Mouse (Mus musculus): Measurements from ENCODE around the gene Scn5a. TPM values are rescaled to one million over a fixed set of nuclear protein-coding genes. Genes with fewer than 3 reads are reported as not detected.

Gene Scn5a
- polyA plus RNA-seq, 1 experiment = 0.38 TPM

GRCm38 (mm10) chr9:119473608-119474164 lies 105.1 kb downstream of the Scn5a start:
- WGBS = 74% methylated on average over 9 of the region's 9 CpGs
- no peak for DNase-seq (ENCODE audit: low read depth, low spot score)

- 83% methylated on average over 1 of the region's 1 CpGs for WGBS
- no peak for DNase-seq (ENCODE audit: low read depth, low spot score)
Observed at GRCm38 (mm10) chr9:119473011-119473410, 105.8 kb downstream of the Scn5a start.

- no peak for DNase-seq (ENCODE audit: low read depth, low spot score)
- 74% methylated on average over 11 of the region's 11 CpGs for WGBS
Observed at GRCm38 (mm10) chr9:119472412-119472918, 106.4 kb downstream of the Scn5a start.

GRCm38 (mm10) chr9:119469691-119470353 lies 109.0 kb downstream of the Scn5a start:
- DNase-seq (ENCODE audit: low read depth, low spot score) = no peak
- 83% methylated on average over 8 of the region's 8 CpGs for WGBS

- DNase-seq (ENCODE audit: low read depth, low spot score) = no peak
Observed at GRCm38 (mm10) chr9:119465595-119465994, 113.2 kb downstream of the Scn5a start.

GRCm38 (mm10) chr9:119465056-119465455 lies 113.8 kb downstream of the Scn5a start:
- DNase-seq (ENCODE audit: low read depth, low spot score) = no peak
- WGBS = 89% methylated on average over 6 of the region's 6 CpGs

More at GRCm38 (mm10) chr9:119465595-119465994, 113.2 kb downstream of the Scn5a start:
- WGBS = 78% methylated on average over 7 of the region's 7 CpGs

GRCm38 (mm10) chr9:119460410-119460809 lies 118.4 kb downstream of the Scn5a start:
- no peak for DNase-seq (ENCODE audit: low read depth, low spot score)
- 46% methylated on average over 8 of the region's 8 CpGs for WGBS

GRCm38 (mm10) chr9:119457122-119457521 lies 121.7 kb downstream of the Scn5a start:
- no peak for DNase-seq (ENCODE audit: low read depth, low spot score)
- WGBS = 83% methylated on average over 14 of the region's 14 CpGs

- 86% methylated on average over 14 of the region's 14 CpGs for WGBS
Observed at GRCm38 (mm10) chr9:119455967-119456366, 122.8 kb downstream of the Scn5a start.

GRCm38 (mm10) chr9:119445737-119446136 lies 133.1 kb downstream of the Scn5a start:
- DNase-seq (ENCODE audit: low read depth, low spot score) = no peak
- 10% methylated on average over 6 of the region's 6 CpGs for WGBS

More at GRCm38 (mm10) chr9:119455967-119456366, 122.8 kb downstream of the Scn5a start:
- DNase-seq (ENCODE audit: low read depth, low spot score) = no peak

- 0% methylated on average over 52 of the region's 52 CpGs for WGBS
- peak; percentile 78 for DNase-seq (ENCODE audit: low read depth, low spot score)
Observed at GRCm38 (mm10) chr9:119444738-119445429, 133.9 kb downstream of the Scn5a start, which contains the start of gene Exog. Gene Exog (plus strand): TSS chr9:119444943.

GRCm38 (mm10) chr9:119438498-119439000 lies 140.3 kb downstream of the Scn5a start:
- DNase-seq (ENCODE audit: low read depth, low spot score) = no peak
- WGBS = 86% methylated on average over 9 of the region's 9 CpGs

- no peak for DNase-seq (ENCODE audit: low read depth, low spot score)
- WGBS = 85% methylated on average over 12 of the region's 12 CpGs
Observed at GRCm38 (mm10) chr9:119438065-119438464, 140.8 kb downstream of the Scn5a start.

GRCm38 (mm10) chr9:119435855-119436254 lies 143.0 kb downstream of the Scn5a start:
- WGBS = 64% methylated on average over 2 of the region's 2 CpGs

More at GRCm38 (mm10) chr9:119435855-119436254, 143.0 kb downstream of the Scn5a start:
- DNase-seq (ENCODE audit: low read depth, low spot score) = no peak

Other genes starting within 250 kb of the Scn5a start
- 162 and 266 TPM in 2 replicates for gene Acaa1a, start 239.3 kb downstream of the Scn5a start, polyA plus RNA-seq (2012; rRNA removed)
- 25.7 and 27.1 TPM in 2 replicates for gene Myd88, start 237.6 kb downstream of the Scn5a start, polyA plus RNA-seq (2012; rRNA removed)
- 4.4 and 13.0 TPM in 2 replicates for gene Xylb, start 221.6 kb downstream of the Scn5a start, polyA plus RNA-seq (2012; rRNA removed)
- gene Slc22a14, start 213.5 kb downstream of the Scn5a start, polyA plus RNA-seq (2012; rRNA removed) = 0.17 TPM in 1 of 2 replicates, not detected in the other
- gene Acvr2b, start 176.9 kb downstream of the Scn5a start, polyA plus RNA-seq (2012; rRNA removed) = 1.8 and 4.0 TPM in 2 replicates
- gene Exog, start 134.1 kb downstream of the Scn5a start, polyA plus RNA-seq (2012; rRNA removed) = 3.2 and 4.0 TPM in 2 replicates
- not detected in 2 replicates for gene Scn10a, start 140.3 kb upstream of the Scn5a start, polyA plus RNA-seq (2012; rRNA removed)
- 0.18 and 0.20 TPM in 2 replicates for gene Scn11a, start 246.4 kb upstream of the Scn5a start, polyA plus RNA-seq (2012; rRNA removed)